Mouse (Mus musculus): Measurements from ENCODE around the gene Tcaf2. TPM values are rescaled to one million over a fixed set of nuclear protein-coding genes. Genes with fewer than 3 reads are reported as not detected.

Tcaf2 gene
- polyA plus RNA-seq, 2 experiments from 2014 or later, result not detected

Other genes starting within 250 kb of the Tcaf2 start
- not detected for gene Tas2r143, start 245.0 kb downstream of the Tcaf2 start, polyA plus RNA-seq (2017; shearing (Covaris generic))
- under 1 TPM in 1 of 2 experiments, not detected in 1; 0.52 TPM for gene Tas2r135, start 239.8 kb downstream of the Tcaf2 start, polyA plus RNA-seq (2017; shearing (Covaris generic))
- not detected for gene Tas2r126, start 210.7 kb downstream of the Tcaf2 start, polyA plus RNA-seq (2017; shearing (Covaris generic))
- not detected for gene Olfr458, start 180.1 kb downstream of the Tcaf2 start, polyA plus RNA-seq (2017; shearing (Covaris generic))
- gene Olfr457, start 168.9 kb downstream of the Tcaf2 start, polyA plus RNA-seq (2017; shearing (Covaris generic)), result not detected
- not detected for gene Olfr456, start 158.0 kb downstream of the Tcaf2 start, polyA plus RNA-seq (2017; shearing (Covaris generic))
- under 1 TPM in 1 of 2 experiments, not detected in 1; 0.08 TPM for gene Olfr455, start 97.7 kb downstream of the Tcaf2 start, polyA plus RNA-seq (2017; shearing (Covaris generic))
- gene Tcaf3, start 47.6 kb downstream of the Tcaf2 start, polyA plus RNA-seq (2017; shearing (Covaris generic)), result not detected
- under 1 TPM in 1 of 2 experiments, not detected in 1; 0.28 TPM for gene Tcaf1, start 64.8 kb upstream of the Tcaf2 start, polyA plus RNA-seq (2017; shearing (Covaris generic))
- not detected for gene Olfr453, start 94.1 kb upstream of the Tcaf2 start, polyA plus RNA-seq (2017; shearing (Covaris generic))
- gene Olfr38, start 111.2 kb upstream of the Tcaf2 start, polyA plus RNA-seq (2017; shearing (Covaris generic)), result not detected
- gene Olfr452, start 139.8 kb upstream of the Tcaf2 start, polyA plus RNA-seq (2017; shearing (Covaris generic)), result not detected
- not detected for gene Olfr450, start 166.7 kb upstream of the Tcaf2 start, polyA plus RNA-seq (2017; shearing (Covaris generic))
- gene Olfr449, start 189.1 kb upstream of the Tcaf2 start, polyA plus RNA-seq (2017; shearing (Covaris generic)), result not detected
- not detected for gene Olfr448, start 245.2 kb upstream of the Tcaf2 start, polyA plus RNA-seq (2017; shearing (Covaris generic))